Mouse (Mus musculus): Measurements from ENCODE around the gene Ndufs3.
A peak's percentile ranks its signal among the peaks of the same experiment; 100 is the strongest.

The Ndufs3 gene

DNA sequence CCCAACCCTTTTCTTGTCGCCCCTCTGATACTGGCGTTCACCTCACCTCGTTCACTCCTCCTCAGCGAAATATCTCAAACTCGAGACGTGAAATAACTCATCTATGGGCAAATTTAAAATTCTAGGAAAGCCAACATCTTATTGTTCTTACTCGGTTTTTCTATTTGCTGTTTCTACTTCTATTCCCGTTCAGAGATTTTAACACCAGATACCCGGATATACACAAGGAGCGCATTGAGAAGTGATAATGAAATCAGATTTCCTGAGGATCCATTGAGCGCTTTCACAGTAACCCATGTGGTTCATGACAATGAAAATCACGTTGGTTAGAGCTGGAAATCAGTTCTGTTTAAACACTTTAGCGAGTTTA is 57.0 kb downstream of the Ndufs3 start:
- DNase-seq = no peak

DNA sequence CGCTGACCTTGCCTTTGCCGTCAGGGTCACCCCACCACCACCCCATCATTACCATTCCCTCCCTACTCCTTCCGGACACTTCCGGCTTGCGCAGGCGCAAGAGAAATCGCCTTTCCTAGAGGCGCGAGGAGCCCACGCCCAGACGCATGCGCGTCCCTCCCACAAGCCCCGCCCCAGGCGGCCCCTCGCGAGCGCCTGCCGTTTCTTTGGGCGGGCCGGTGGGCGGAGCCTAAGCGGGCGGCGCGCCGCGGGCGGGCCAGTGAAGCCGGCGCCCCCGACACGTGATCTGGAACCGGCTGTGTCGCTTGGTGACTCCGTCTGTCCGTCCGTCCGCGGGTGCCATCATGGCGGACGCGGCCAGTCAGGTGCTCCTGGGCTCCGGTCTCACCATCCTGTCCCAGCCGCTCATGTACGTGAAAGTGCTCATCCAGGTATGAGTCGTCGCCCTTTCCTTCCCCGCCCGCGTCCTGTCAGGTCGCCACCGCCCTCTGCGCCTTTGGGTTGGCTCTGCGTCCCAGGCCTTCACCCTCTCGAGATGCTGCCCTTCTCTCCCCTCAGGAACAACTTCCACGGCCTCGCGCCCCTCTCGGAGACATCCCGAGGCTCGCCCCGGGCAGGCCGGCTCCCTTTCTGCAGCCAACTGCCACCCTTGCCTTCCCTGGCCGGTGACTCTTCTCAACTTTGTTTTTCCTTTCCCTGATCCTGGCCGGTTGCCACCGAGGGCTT is 57.5 kb downstream of the Ndufs3 start, which contains the start of gene Mtch2:
TSS of gene Mtch2 (plus strand) at position 201 of the 726 bp plus-strand sequence.
- peak; percentile 98 for DNase-seq

DNA sequence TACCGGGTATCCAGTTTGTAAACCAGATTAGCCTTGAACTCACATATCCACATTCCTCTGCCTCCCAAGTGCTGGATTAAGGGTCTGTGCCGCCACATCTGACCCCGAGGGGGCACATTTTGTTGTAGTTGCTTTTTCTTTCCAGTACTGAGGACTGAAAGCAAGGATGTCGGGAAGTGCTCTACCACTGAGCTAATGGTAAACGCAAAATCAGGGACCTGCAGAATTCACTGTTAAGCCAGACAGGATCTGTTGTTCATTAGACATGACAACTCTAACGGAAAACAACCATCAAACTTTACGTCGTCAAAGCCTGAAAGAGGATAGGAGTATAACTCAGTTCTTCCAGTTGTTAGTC is 58.1 kb downstream of the Ndufs3 start:
- DNase-seq = no peak

DNA sequence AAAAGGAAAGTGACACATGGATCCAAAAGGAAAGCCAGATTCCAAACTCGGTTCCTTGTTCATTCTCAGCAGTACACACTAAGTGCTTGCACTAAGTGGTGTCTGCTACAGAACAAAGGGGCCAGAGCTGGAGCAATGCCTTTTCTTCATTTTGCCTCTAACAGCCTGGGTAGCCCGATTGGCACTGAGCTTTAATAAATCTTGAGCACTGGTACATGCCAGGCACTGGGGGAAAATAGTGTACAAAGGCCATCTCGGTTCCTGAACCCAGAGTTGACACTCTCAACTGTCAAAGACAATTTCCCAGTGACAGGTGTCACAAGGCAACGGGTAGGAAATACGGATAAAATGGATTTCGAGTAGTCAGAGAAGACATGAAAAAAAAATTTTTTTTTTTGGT is 58.5 kb downstream of the Ndufs3 start:
- DNase-seq = peak; percentile 4

DNA sequence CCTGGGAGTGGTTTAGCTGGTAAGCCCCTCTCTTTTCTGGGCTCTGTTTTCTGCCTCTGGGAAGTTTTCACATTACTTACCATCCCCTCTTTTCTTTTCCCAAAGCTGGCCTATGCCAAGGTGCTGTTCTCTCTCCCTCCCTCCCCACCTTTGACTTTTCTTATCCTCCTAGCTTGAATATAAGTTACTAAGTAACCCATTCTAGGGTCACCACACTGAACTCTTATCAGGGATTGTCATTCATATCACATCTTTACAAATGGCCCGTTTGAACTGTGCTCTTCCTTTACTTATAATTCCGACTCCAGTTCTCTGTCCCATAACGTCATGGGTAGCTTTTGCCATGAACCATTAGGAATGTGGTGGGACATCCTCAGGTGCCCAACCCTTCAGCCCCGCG is 59.4 kb downstream of the Ndufs3 start:
- no peak for DNase-seq

Measured in lung, postnatal 36 days (tissue).